Mouse (Mus musculus) kidney, postnatal 4 days (tissue): ENCODE results near the gene Pih1d3.
A peak's percentile ranks its signal among the peaks of the same experiment; 100 is the strongest.

Experiments
- DNase-seq, 2 experiments: peaks; one replicate each; pipeline ENCODE4 v3.0.0; 2021; ENCODE audit warnings: mixed read lengths in 2 of 2

Pih1d3 gene

GRCm38 (mm10) chr1:31222564-31222963 is at the start of gene Pih1d3, which contains the start of gene 4931428L18Rik:
Gene Pih1d3 (plus strand): TSS chr1:31222838.
Gene 4931428L18Rik (minus strand): TSS chr1:31222684.
- no peak for DNase-seq

GRCm38 (mm10) chr1:31175401-31175800 is 47.2 kb upstream of the Pih1d3 start:
- DNase-seq, result no peak

GRCm38 (mm10) chr1:31176101-31176500 is 46.5 kb upstream of the Pih1d3 start, which contains the start of gene Lgsn:
Gene Lgsn (plus strand): TSS chr1:31176401.
- no peak for DNase-seq

GRCm38 (mm10) chr1:31178264-31178663 is 44.4 kb upstream of the Pih1d3 start:
- no peak for DNase-seq

- no peak for DNase-seq
Measured at GRCm38 (mm10) chr1:31190237-31190866, 32.3 kb upstream of the Pih1d3 start.

- no peak for DNase-seq
Measured at GRCm38 (mm10) chr1:31195633-31196032, 27.0 kb upstream of the Pih1d3 start.

- no peak for DNase-seq
Measured at GRCm38 (mm10) chr1:31196959-31197358, 25.7 kb upstream of the Pih1d3 start.

GRCm38 (mm10) chr1:31203771-31204170 is 18.9 kb upstream of the Pih1d3 start:
- no peak for DNase-seq

- DNase-seq, result no peak
Measured at GRCm38 (mm10) chr1:31205346-31205745, 17.3 kb upstream of the Pih1d3 start.

- DNase-seq, result no peak
Measured at GRCm38 (mm10) chr1:31205770-31206169, 16.9 kb upstream of the Pih1d3 start.

GRCm38 (mm10) chr1:31210144-31210543 is 12.5 kb upstream of the Pih1d3 start:
- peak; percentile 51 to 60 for DNase-seq

- peak in 1 of 2 experiments; percentile 4 for DNase-seq
Measured at GRCm38 (mm10) chr1:31214831-31215230, 7.8 kb upstream of the Pih1d3 start.

GRCm38 (mm10) chr1:31220599-31221250 is 1.9 kb upstream of the Pih1d3 start:
- DNase-seq, result no peak

- DNase-seq, result peak; percentile 55 to 67
Measured at GRCm38 (mm10) chr1:31233319-31234036, 10.8 kb downstream of the Pih1d3 start.

- peak in 1 of 2 experiments; percentile 15 for DNase-seq
Measured at GRCm38 (mm10) chr1:31260218-31260923, 37.7 kb downstream of the Pih1d3 start.
